Mouse (Mus musculus): Measurements from ENCODE around the gene Sh3glb2. TPM values are rescaled to one million over a fixed set of nuclear protein-coding genes. Genes with fewer than 3 reads are reported as not detected.

The Sh3glb2 gene
- polyA plus RNA-seq, 1 experiment from 2014 or later = 58.9 TPM

- no peak for TF ChIP-seq CTCF (IDR thresholded peaks at IDR 0.05)
- no peak for TF ChIP-seq EP300 (IDR thresholded peaks at IDR 0.05)
- WGBS = 95% methylated on average over 5 of the region's 5 CpGs
Measured at GRCm38 (mm10) chr2:30372726-30373125, 13.6 kb upstream of the Sh3glb2 start.

GRCm38 (mm10) chr2:30371544-30371943 is 12.4 kb upstream of the Sh3glb2 start:
- H3K4me3 ChIP-seq (ENCODE audit: low read depth, low read length) = no peak overlapping the region
- no peak overlapping the region for H3K9ac ChIP-seq (replicated peaks; ENCODE audit: low read depth)
- WGBS = 71% methylated on average over 8 of the region's 8 CpGs
- DNase-seq (ENCODE audit: low spot score) (peak; percentile 70), ATAC-seq (peak; percentile 86)
- no peaks in the 10 kb centered on the region for H3K27me3 ChIP-seq (replicated peaks; ENCODE audit: insufficient read depth, low read length)
- H3K9me3 ChIP-seq (ENCODE audit: low read length) = no peaks in the 10 kb centered on the region
- H3K4me1 ChIP-seq (ENCODE audit: insufficient read depth, low read depth, low read length) = no peaks in the 10 kb centered on the region
- peaks cover 31% of the 10 kb centered on the region; the same call in 1 of the 2 replicates for H3K36me3 ChIP-seq (ENCODE audit: insufficient read depth, low read length)
- H3K4me2 ChIP-seq (replicated peaks; ENCODE audit: low read depth, low read length) = no peak overlapping the region
- H3K27ac ChIP-seq (ENCODE audit: low read length) = no peak overlapping the region
- TF ChIP-seq CTCF (IDR thresholded peaks at IDR 0.05) (no peak), EP300 (IDR thresholded peaks at IDR 0.05) (no peak)

More at GRCm38 (mm10) chr2:30372726-30373125, 13.6 kb upstream of the Sh3glb2 start:
- DNase-seq (ENCODE audit: low spot score) (no peak), ATAC-seq (no peak)
- Histone ChIP-seq H3K36me3 (ENCODE audit: insufficient read depth, low read length) (peaks cover 31% of the 10 kb centered on the region; the same call in 1 of the 2 replicates), H3K27me3 (replicated peaks; ENCODE audit: insufficient read depth, low read length) (no peaks in the 10 kb centered on the region), H3K4me3 (ENCODE audit: low read depth, low read length) (no peak overlapping the region), H3K27ac (ENCODE audit: low read length) (no peak overlapping the region), H3K4me1 (ENCODE audit: insufficient read depth, low read depth, low read length) (no peaks in the 10 kb centered on the region), H3K9ac (replicated peaks; ENCODE audit: low read depth) (no peak overlapping the region), H3K9me3 (ENCODE audit: low read length) (no peaks in the 10 kb centered on the region), H3K4me2 (replicated peaks; ENCODE audit: low read depth, low read length) (no peak overlapping the region)

- no peak overlapping the region for H3K4me2 ChIP-seq (replicated peaks; ENCODE audit: low read depth, low read length)
- H3K27ac ChIP-seq (ENCODE audit: low read length) = peak overlapping the region; percentile 47; the same call in 1 of the 2 replicates
Measured at GRCm38 (mm10) chr2:30366203-30366602, 7.1 kb upstream of the Sh3glb2 start.

GRCm38 (mm10) chr2:30365281-30366069 is 6.3 kb upstream of the Sh3glb2 start:
- 0 out of 2 replicates have a peak overlapping the region, but pooled peaks have one; percentile 61 for H3K9ac ChIP-seq (replicated peaks; ENCODE audit: low read depth)
- H3K27ac ChIP-seq (ENCODE audit: low read length) = 0 out of 2 replicates have a peak overlapping the region, but pooled peaks have one; percentile 35
- no peaks in the 10 kb centered on the region for H3K9me3 ChIP-seq (ENCODE audit: low read length)
- no peak for TF ChIP-seq EP300 (IDR thresholded peaks at IDR 0.05)
- no peak for TF ChIP-seq CTCF (IDR thresholded peaks at IDR 0.05)
- 0 out of 2 replicates have a peak overlapping the region, but pooled peaks have one; percentile 10 for H3K4me3 ChIP-seq (ENCODE audit: low read depth, low read length)
- ATAC-seq = no peak
- peaks cover 11% of the 10 kb centered on the region; the same call in 1 of the 2 replicates for H3K4me1 ChIP-seq (ENCODE audit: insufficient read depth, low read depth, low read length)
- peak overlapping the region; percentile 76 for H3K4me2 ChIP-seq (replicated peaks; ENCODE audit: low read depth, low read length)
- H3K27me3 ChIP-seq (replicated peaks; ENCODE audit: insufficient read depth, low read length) = no peaks in the 10 kb centered on the region
- 74% methylated on average over 2 of the region's 2 CpGs for WGBS
- no peak for DNase-seq (ENCODE audit: low spot score)
- peaks cover 17% of the 10 kb centered on the region; the same call in 1 of the 2 replicates for H3K36me3 ChIP-seq (ENCODE audit: insufficient read depth, low read length)

More at GRCm38 (mm10) chr2:30366203-30366602, 7.1 kb upstream of the Sh3glb2 start:
- Histone ChIP-seq H3K4me3 (ENCODE audit: low read depth, low read length) (no peak overlapping the region), H3K9me3 (ENCODE audit: low read length) (no peaks in the 10 kb centered on the region), H3K9ac (replicated peaks; ENCODE audit: low read depth) (no peak overlapping the region), H3K4me1 (ENCODE audit: insufficient read depth, low read depth, low read length) (peaks cover 11% of the 10 kb centered on the region; the same call in 1 of the 2 replicates), H3K27me3 (replicated peaks; ENCODE audit: insufficient read depth, low read length) (no peaks in the 10 kb centered on the region), H3K36me3 (ENCODE audit: insufficient read depth, low read length) (peaks cover 17% of the 10 kb centered on the region; the same call in 1 of the 2 replicates)
- DNase-seq (ENCODE audit: low spot score) = peak; percentile 50
- WGBS = 50% methylated on average over 5 of the region's 5 CpGs
- TF ChIP-seq EP300 (IDR thresholded peaks at IDR 0.05) (no peak), CTCF (IDR thresholded peaks at IDR 0.05) (peak; percentile 38; the same call in 1 of the 2 replicates)
- ATAC-seq = no peak

- peak within 1 kb of the TSS; percentile 61 for H3K9ac ChIP-seq (replicated peaks; ENCODE audit: low read depth)
- TF ChIP-seq CTCF (IDR thresholded peaks at IDR 0.05) (peak; percentile 8; the same call in 1 of the 2 replicates), EP300 (IDR thresholded peaks at IDR 0.05) (no peak)
- peak within 1 kb of the TSS; percentile 64 for H3K4me3 ChIP-seq (ENCODE audit: low read depth, low read length)
- under 1% methylated on average over 54 of the region's 54 CpGs for WGBS
- H3K27ac ChIP-seq (ENCODE audit: low read length) = 0 out of 2 replicates have a peak within 1 kb of the TSS, but pooled peaks have one; percentile 2
- no peaks in the 10 kb centered on the region for H3K9me3 ChIP-seq (ENCODE audit: low read length)
- no peaks in the 10 kb centered on the region for H3K27me3 ChIP-seq (replicated peaks; ENCODE audit: insufficient read depth, low read length)
- peaks cover 11% of the 10 kb centered on the region; the same call in 1 of the 2 replicates for H3K4me1 ChIP-seq (ENCODE audit: insufficient read depth, low read depth, low read length)
- DNase-seq (ENCODE audit: low spot score) (peak; percentile 99), ATAC-seq (peak; percentile 98)
- peak within 1 kb of the TSS; percentile 76 for H3K4me2 ChIP-seq (replicated peaks; ENCODE audit: low read depth, low read length)
- H3K36me3 ChIP-seq (ENCODE audit: insufficient read depth, low read length) = peaks cover 4% of the 10 kb centered on the region; the same call in 1 of the 2 replicates
Measured at GRCm38 (mm10) chr2:30363773-30364650, 4.9 kb upstream of the Sh3glb2 start, which contains the start of gene Miga2. Gene Miga2 (plus strand): TSS chr2:30364233.
